Mouse (Mus musculus): ENCODE data around the gene Yju2. TPM values are rescaled to one million over a fixed set of nuclear protein-coding genes. Genes with fewer than 3 reads are reported as not detected.

The Yju2 gene
- total RNA-seq, 1 experiment, result 14.0 TPM

GRCm38 (mm10) chr17:55967186-55967585, 8.3 kb downstream of the Yju2 start:
- no peaks in the 10 kb centered on the region for H3K9me3 ChIP-seq (ENCODE audit: control insufficient read depth, insufficient read depth, low read depth, low read length)
- H3K4me3 ChIP-seq (ENCODE audit: insufficient read depth in 1 of 2, low read depth in 1 of 2, low read length in 2 of 2, poor library complexity in 1 of 2, severe bottlenecking in 1 of 2), result no peak overlapping the region
- in situ Hi-C loops (cut with MboI; ENCODE audit: low sequenced_read_pairs in 2 of 2, unreplicated experiment in 2 of 2), result no loop called here
- no peak for DNase-seq (ENCODE audit: low read depth, low spot score)
- H3K4me1 ChIP-seq (ENCODE audit: control insufficient read depth in 2 of 2, insufficient read depth in 2 of 2, low read length in 2 of 2, poor library complexity in 1 of 2), result peaks cover 0 to 20% of the 10 kb centered on the region in 2 experiments; a peak in 2 of 4 replicates
- no peak overlapping the region for H3K9ac ChIP-seq (ENCODE audit: insufficient read depth, low read depth, low read length, poor library complexity, severe bottlenecking)
- H3K27ac ChIP-seq (ENCODE audit: insufficient read depth, low read depth, low read length, poor library complexity, severe bottlenecking), result no peak overlapping the region
- H3K36me3 ChIP-seq (ENCODE audit: control insufficient read depth, insufficient read depth, low read length, poor library complexity, severe bottlenecking), result peaks cover 20% of the 10 kb centered on the region
- TF ChIP-seq ZNF384 (IDR thresholded peaks at IDR 0.05; ENCODE audit: low read depth, low read length) (no peak), MAFK (IDR thresholded peaks at IDR 0.05; ENCODE audit: insufficient read depth, low read depth, low read length) (no peak), CHD2 (IDR thresholded peaks at IDR 0.05; ENCODE audit: low read depth, low read length) (no peak), ZC3H11A (IDR thresholded peaks at IDR 0.05; ENCODE audit: borderline replicate concordance, low read depth, low read length) (no peak), HCFC1 (IDR thresholded peaks at IDR 0.05; ENCODE audit: borderline replicate concordance, insufficient read depth, low read length) (no peak)

GRCm38 (mm10) chr17:55968210-55968609, 9.3 kb downstream of the Yju2 start:
- H3K9ac ChIP-seq (ENCODE audit: insufficient read depth, low read depth, low read length, poor library complexity, severe bottlenecking), result no peak overlapping the region
- no peaks in the 10 kb centered on the region for H3K9me3 ChIP-seq (ENCODE audit: control insufficient read depth, insufficient read depth, low read depth, low read length)
- TF ChIP-seq HCFC1 (IDR thresholded peaks at IDR 0.05; ENCODE audit: borderline replicate concordance, insufficient read depth, low read length) (no peak), MAFK (IDR thresholded peaks at IDR 0.05; ENCODE audit: insufficient read depth, low read depth, low read length) (no peak), ZC3H11A (IDR thresholded peaks at IDR 0.05; ENCODE audit: borderline replicate concordance, low read depth, low read length) (no peak), ZNF384 (IDR thresholded peaks at IDR 0.05; ENCODE audit: low read depth, low read length) (no peak), CHD2 (IDR thresholded peaks at IDR 0.05; ENCODE audit: low read depth, low read length) (no peak)
- in situ Hi-C loops (cut with MboI; ENCODE audit: low sequenced_read_pairs in 2 of 2, unreplicated experiment in 2 of 2), result no loop called here
- no peak overlapping the region for H3K27ac ChIP-seq (ENCODE audit: insufficient read depth, low read depth, low read length, poor library complexity, severe bottlenecking)
- peaks cover 18% of the 10 kb centered on the region; the same call in 1 of the 2 replicates for H3K36me3 ChIP-seq (ENCODE audit: control insufficient read depth, insufficient read depth, low read length, poor library complexity, severe bottlenecking)
- H3K4me1 ChIP-seq (ENCODE audit: control insufficient read depth in 2 of 2, insufficient read depth in 2 of 2, low read length in 2 of 2, poor library complexity in 1 of 2), result peaks cover 0 to 18% of the 10 kb centered on the region in 2 experiments; a peak in 2 of 4 replicates
- H3K4me3 ChIP-seq (ENCODE audit: insufficient read depth in 1 of 2, low read depth in 1 of 2, low read length in 2 of 2, poor library complexity in 1 of 2, severe bottlenecking in 1 of 2), result no peak overlapping the region
- no peak for DNase-seq (ENCODE audit: low read depth, low spot score)

GRCm38 (mm10) chr17:55969560-55969959, 10.7 kb downstream of the Yju2 start:
- no peak overlapping the region for H3K4me3 ChIP-seq (ENCODE audit: insufficient read depth in 1 of 2, low read depth in 1 of 2, low read length in 2 of 2, poor library complexity in 1 of 2, severe bottlenecking in 1 of 2)
- TF ChIP-seq ZC3H11A (IDR thresholded peaks at IDR 0.05; ENCODE audit: borderline replicate concordance, low read depth, low read length), result no peak
- TF ChIP-seq CHD2 (IDR thresholded peaks at IDR 0.05; ENCODE audit: low read depth, low read length), result no peak
- no peak for TF ChIP-seq HCFC1 (IDR thresholded peaks at IDR 0.05; ENCODE audit: borderline replicate concordance, insufficient read depth, low read length)
- no peak for TF ChIP-seq ZNF384 (IDR thresholded peaks at IDR 0.05; ENCODE audit: low read depth, low read length)
- TF ChIP-seq MAFK (IDR thresholded peaks at IDR 0.05; ENCODE audit: insufficient read depth, low read depth, low read length), result no peak
- DNase-seq (ENCODE audit: low read depth, low spot score), result no peak
- peaks cover 0 to 16% of the 10 kb centered on the region in 2 experiments; a peak in 1 of 4 replicates for H3K4me1 ChIP-seq (ENCODE audit: control insufficient read depth in 2 of 2, insufficient read depth in 2 of 2, low read length in 2 of 2, poor library complexity in 1 of 2)
- H3K27ac ChIP-seq (ENCODE audit: insufficient read depth, low read depth, low read length, poor library complexity, severe bottlenecking), result no peak overlapping the region
- no peaks in the 10 kb centered on the region for H3K9me3 ChIP-seq (ENCODE audit: control insufficient read depth, insufficient read depth, low read depth, low read length)
- H3K36me3 ChIP-seq (ENCODE audit: control insufficient read depth, insufficient read depth, low read length, poor library complexity, severe bottlenecking), result peaks cover 16% of the 10 kb centered on the region; the same call in 1 of the 2 replicates
- H3K9ac ChIP-seq (ENCODE audit: insufficient read depth, low read depth, low read length, poor library complexity, severe bottlenecking), result no peak overlapping the region
- in situ Hi-C loops (cut with MboI; ENCODE audit: low sequenced_read_pairs in 2 of 2, unreplicated experiment in 2 of 2), result no loop called here

- in situ Hi-C loops (cut with MboI; ENCODE audit: low sequenced_read_pairs in 2 of 2, unreplicated experiment in 2 of 2), result no loop called here
- Histone ChIP-seq H3K9me3 (ENCODE audit: control insufficient read depth, insufficient read depth, low read depth, low read length) (no peaks in the 10 kb centered on the region), H3K4me3 (ENCODE audit: insufficient read depth in 1 of 2, low read depth in 1 of 2, low read length in 2 of 2, poor library complexity in 1 of 2, severe bottlenecking in 1 of 2) (peak within 1 kb of the TSS; percentile 68 to 70), H3K27ac (ENCODE audit: insufficient read depth, low read depth, low read length, poor library complexity, severe bottlenecking) (no peak within 1 kb of the TSS), H3K36me3 (ENCODE audit: control insufficient read depth, insufficient read depth, low read length, poor library complexity, severe bottlenecking) (peaks cover 15% of the 10 kb centered on the region; the same call in 1 of the 2 replicates), H3K4me1 (ENCODE audit: control insufficient read depth in 2 of 2, insufficient read depth in 2 of 2, low read length in 2 of 2, poor library complexity in 1 of 2) (peaks cover 0 to 13% of the 10 kb centered on the region in 2 experiments; a peak in 1 of 4 replicates), H3K9ac (ENCODE audit: insufficient read depth, low read depth, low read length, poor library complexity, severe bottlenecking) (peak within 1 kb of the TSS; percentile 42)
- no peak for DNase-seq (ENCODE audit: low read depth, low spot score)
- TF ChIP-seq MAFK (IDR thresholded peaks at IDR 0.05; ENCODE audit: insufficient read depth, low read depth, low read length) (no peak), ZC3H11A (IDR thresholded peaks at IDR 0.05; ENCODE audit: borderline replicate concordance, low read depth, low read length) (no peak), CHD2 (IDR thresholded peaks at IDR 0.05; ENCODE audit: low read depth, low read length) (no peak), HCFC1 (IDR thresholded peaks at IDR 0.05; ENCODE audit: borderline replicate concordance, insufficient read depth, low read length) (no peak), ZNF384 (IDR thresholded peaks at IDR 0.05; ENCODE audit: low read depth, low read length) (no peak)
These were observed 11.3 kb downstream of the Yju2 start, which contains the start of gene Shd for GRCm38 (mm10) chr17:55969966-55970891. Shd (plus strand) TSS chr17:55970467.

Data from ES-E14 (cell line).